Mouse (Mus musculus): Measurements from ENCODE around the gene Pate2. TPM values are rescaled to one million over a fixed set of nuclear protein-coding genes. Genes with fewer than 3 reads are reported as not detected.

The Pate2 gene
- polyA plus RNA-seq (2014; fragmentation: Nextera tagmentation; extraction: Ambion mirVana) = 0.64 and 1.3 TPM in 2 replicates

- under 1% methylated on average over 86 of the region's 86 CpGs for WGBS
- peak; percentile 97 for ATAC-seq (ENCODE audit: low FRiP score)
Measured at GRCm38 (mm10) chr9:35569571-35570534, at the start of gene Pate2, which contains the start of gene Hyls1. TSS of gene Pate2 (plus strand) at chr9:35570284. TSS of gene Hyls1 (minus strand) at chr9:35570398.

GRCm38 (mm10) chr9:35520631-35521348 is 49.3 kb upstream of the Pate2 start:
- 0 out of 2 replicates have a peak, but pooled peaks cover 2% of the 10 kb centered on the region for H3K4me1 ChIP-seq (replicated peaks; ENCODE audit: control insufficient read depth, insufficient read depth, low read length)
- DNase-seq (ENCODE audit: low spot score) = no peak
- no peak overlapping the region for H3K27ac ChIP-seq (ENCODE audit: low read depth, low read length)
- no peaks in the 10 kb centered on the region for H3K27me3 ChIP-seq (ENCODE audit: control insufficient read depth, insufficient read depth, low read length)
- ATAC-seq (ENCODE audit: low FRiP score) = no peak
- WGBS = 85% methylated on average over 6 of the region's 6 CpGs
- no peak overlapping the region for H3K9ac ChIP-seq (ENCODE audit: low read depth, low read length)
- no peak overlapping the region for H3K4me3 ChIP-seq (ENCODE audit: low read depth, low read length)
- H3K36me3 ChIP-seq (ENCODE audit: control insufficient read depth, insufficient read depth, low read length) = no peaks in the 10 kb centered on the region
- H3K9me3 ChIP-seq (ENCODE audit: control insufficient read depth, low read length) = no peaks in the 10 kb centered on the region
- no peak overlapping the region for H3K4me2 ChIP-seq (replicated peaks; ENCODE audit: low read depth, low read length)

More at GRCm38 (mm10) chr9:35569571-35570534, at the start of gene Pate2, which contains the start of gene Hyls1:
- Histone ChIP-seq H3K4me1 (replicated peaks; ENCODE audit: control insufficient read depth, insufficient read depth, low read length) (no peaks in the 10 kb centered on the region), H3K27ac (ENCODE audit: low read depth, low read length) (peak within 1 kb of the TSS; percentile 87), H3K4me3 (ENCODE audit: low read depth, low read length) (peak within 1 kb of the TSS; percentile 79), H3K9me3 (ENCODE audit: control insufficient read depth, low read length) (no peaks in the 10 kb centered on the region), H3K36me3 (ENCODE audit: control insufficient read depth, insufficient read depth, low read length) (peaks cover 4% of the 10 kb centered on the region; the same call in 1 of the 2 replicates), H3K27me3 (ENCODE audit: control insufficient read depth, insufficient read depth, low read length) (no peaks in the 10 kb centered on the region), H3K4me2 (replicated peaks; ENCODE audit: low read depth, low read length) (peak within 1 kb of the TSS; percentile 77), H3K9ac (ENCODE audit: low read depth, low read length) (peak within 1 kb of the TSS; percentile 85)
- DNase-seq (ENCODE audit: low spot score) = peak; percentile 95

- Histone ChIP-seq H3K4me2 (replicated peaks; ENCODE audit: low read depth, low read length) (no peak overlapping the region), H3K9ac (ENCODE audit: low read depth, low read length) (no peak overlapping the region), H3K36me3 (ENCODE audit: control insufficient read depth, insufficient read depth, low read length) (no peaks in the 10 kb centered on the region), H3K27me3 (ENCODE audit: control insufficient read depth, insufficient read depth, low read length) (no peaks in the 10 kb centered on the region), H3K27ac (ENCODE audit: low read depth, low read length) (no peak overlapping the region), H3K4me1 (replicated peaks; ENCODE audit: control insufficient read depth, insufficient read depth, low read length) (0 out of 2 replicates have a peak, but pooled peaks cover 2% of the 10 kb centered on the region), H3K4me3 (ENCODE audit: low read depth, low read length) (no peak overlapping the region), H3K9me3 (ENCODE audit: control insufficient read depth, low read length) (no peaks in the 10 kb centered on the region)
- ATAC-seq (ENCODE audit: low FRiP score) (no peak), DNase-seq (ENCODE audit: low spot score) (no peak)
- 81% methylated on average over 2 of the region's 2 CpGs for WGBS
Measured at GRCm38 (mm10) chr9:35522241-35522640, 47.8 kb upstream of the Pate2 start.

GRCm38 (mm10) chr9:35522821-35523515 is 47.1 kb upstream of the Pate2 start:
- DNase-seq (ENCODE audit: low spot score) = no peak
- WGBS = 79% methylated on average over 1 of the region's 1 CpGs
- no peak overlapping the region for H3K4me3 ChIP-seq (ENCODE audit: low read depth, low read length)
- H3K4me2 ChIP-seq (replicated peaks; ENCODE audit: low read depth, low read length) = no peak overlapping the region
- no peaks in the 10 kb centered on the region for H3K27me3 ChIP-seq (ENCODE audit: control insufficient read depth, insufficient read depth, low read length)
- 0 out of 2 replicates have a peak, but pooled peaks cover 2% of the 10 kb centered on the region for H3K4me1 ChIP-seq (replicated peaks; ENCODE audit: control insufficient read depth, insufficient read depth, low read length)
- 0 out of 2 replicates have a peak, but pooled peaks have one; percentile 4 for ATAC-seq (ENCODE audit: low FRiP score)
- H3K36me3 ChIP-seq (ENCODE audit: control insufficient read depth, insufficient read depth, low read length) = no peaks in the 10 kb centered on the region
- no peak overlapping the region for H3K9ac ChIP-seq (ENCODE audit: low read depth, low read length)
- no peak overlapping the region for H3K27ac ChIP-seq (ENCODE audit: low read depth, low read length)
- no peaks in the 10 kb centered on the region for H3K9me3 ChIP-seq (ENCODE audit: control insufficient read depth, low read length)

- H3K4me3 ChIP-seq (ENCODE audit: low read depth, low read length) = no peak overlapping the region
- ATAC-seq (ENCODE audit: low FRiP score) (peak; percentile 53; the same call in 1 of the 2 replicates), DNase-seq (ENCODE audit: low spot score) (peak; percentile 37)
- no peak overlapping the region for H3K9ac ChIP-seq (ENCODE audit: low read depth, low read length)
- H3K27ac ChIP-seq (ENCODE audit: low read depth, low read length) = no peak overlapping the region
- H3K36me3 ChIP-seq (ENCODE audit: control insufficient read depth, insufficient read depth, low read length) = no peaks in the 10 kb centered on the region
- 24% methylated on average over 5 of the region's 5 CpGs for WGBS
- H3K9me3 ChIP-seq (ENCODE audit: control insufficient read depth, low read length) = no peaks in the 10 kb centered on the region
- 0 out of 2 replicates have a peak, but pooled peaks cover 2% of the 10 kb centered on the region for H3K4me1 ChIP-seq (replicated peaks; ENCODE audit: control insufficient read depth, insufficient read depth, low read length)
- H3K27me3 ChIP-seq (ENCODE audit: control insufficient read depth, insufficient read depth, low read length) = no peaks in the 10 kb centered on the region
- no peak overlapping the region for H3K4me2 ChIP-seq (replicated peaks; ENCODE audit: low read depth, low read length)
Measured at GRCm38 (mm10) chr9:35523541-35523940, 46.5 kb upstream of the Pate2 start.

- Histone ChIP-seq H3K27me3 (ENCODE audit: control insufficient read depth, insufficient read depth, low read length) (no peaks in the 10 kb centered on the region), H3K36me3 (ENCODE audit: control insufficient read depth, insufficient read depth, low read length) (no peaks in the 10 kb centered on the region), H3K27ac (ENCODE audit: low read depth, low read length) (no peak overlapping the region), H3K4me1 (replicated peaks; ENCODE audit: control insufficient read depth, insufficient read depth, low read length) (0 out of 2 replicates have a peak, but pooled peaks cover 2% of the 10 kb centered on the region), H3K4me2 (replicated peaks; ENCODE audit: low read depth, low read length) (no peak overlapping the region), H3K4me3 (ENCODE audit: low read depth, low read length) (no peak overlapping the region), H3K9me3 (ENCODE audit: control insufficient read depth, low read length) (no peaks in the 10 kb centered on the region), H3K9ac (ENCODE audit: low read depth, low read length) (no peak overlapping the region)
- peak; percentile 65 for ATAC-seq (ENCODE audit: low FRiP score)
- WGBS = 31% methylated on average over 7 of the region's 7 CpGs
- peak; percentile 83 for DNase-seq (ENCODE audit: low spot score)
Measured at GRCm38 (mm10) chr9:35523941-35524411, 46.1 kb upstream of the Pate2 start.

- H3K4me3 ChIP-seq (ENCODE audit: low read depth, low read length) = no peak overlapping the region
- H3K4me2 ChIP-seq (replicated peaks; ENCODE audit: low read depth, low read length) = no peak overlapping the region
- 76% methylated on average over 3 of the region's 3 CpGs for WGBS
Measured at GRCm38 (mm10) chr9:35529141-35529540, 40.9 kb upstream of the Pate2 start.

GRCm38 (mm10) chr9:35529796-35530195 is 40.3 kb upstream of the Pate2 start:
- Histone ChIP-seq H3K4me3 (ENCODE audit: low read depth, low read length) (no peak overlapping the region), H3K9me3 (ENCODE audit: control insufficient read depth, low read length) (no peaks in the 10 kb centered on the region), H3K27me3 (ENCODE audit: control insufficient read depth, insufficient read depth, low read length) (no peaks in the 10 kb centered on the region), H3K9ac (ENCODE audit: low read depth, low read length) (no peak overlapping the region), H3K36me3 (ENCODE audit: control insufficient read depth, insufficient read depth, low read length) (no peaks in the 10 kb centered on the region), H3K27ac (ENCODE audit: low read depth, low read length) (no peak overlapping the region), H3K4me1 (replicated peaks; ENCODE audit: control insufficient read depth, insufficient read depth, low read length) (no peaks in the 10 kb centered on the region), H3K4me2 (replicated peaks; ENCODE audit: low read depth, low read length) (no peak overlapping the region)
- ATAC-seq (ENCODE audit: low FRiP score) = no peak
- 31% methylated on average over 1 of the region's 1 CpGs for WGBS
- peak; percentile 14 for DNase-seq (ENCODE audit: low spot score)

More at GRCm38 (mm10) chr9:35529141-35529540, 40.9 kb upstream of the Pate2 start:
- H3K27ac ChIP-seq (ENCODE audit: low read depth, low read length) = no peak overlapping the region
- H3K9me3 ChIP-seq (ENCODE audit: control insufficient read depth, low read length) = no peaks in the 10 kb centered on the region
- H3K27me3 ChIP-seq (ENCODE audit: control insufficient read depth, insufficient read depth, low read length) = no peaks in the 10 kb centered on the region
- no peak for ATAC-seq (ENCODE audit: low FRiP score)
- no peaks in the 10 kb centered on the region for H3K4me1 ChIP-seq (replicated peaks; ENCODE audit: control insufficient read depth, insufficient read depth, low read length)
- no peaks in the 10 kb centered on the region for H3K36me3 ChIP-seq (ENCODE audit: control insufficient read depth, insufficient read depth, low read length)
- no peak for DNase-seq (ENCODE audit: low spot score)
- no peak overlapping the region for H3K9ac ChIP-seq (ENCODE audit: low read depth, low read length)
